Mouse (Mus musculus) heart, postnatal 0 days (tissue): ENCODE results near the gene Hoxa5. TPM values are rescaled to one million over a fixed set of nuclear protein-coding genes. Genes with fewer than 3 reads are reported as not detected.

Source experiments
- ATAC-seq: fragments of 200-750 bp; cut with Nextera tagmentation; 2 replicates; pipeline ENCODE4 v1.8.0; 2017; ENCODE audit warnings: low read depth, moderate number of reproducible peaks, moderate library complexity; ENCODE audit not compliant: insufficient read depth
- DNase-seq: peaks from one replicate; pipeline ENCODE4 v3.0.0-alpha.2; 2016; ENCODE audit warnings: low spot score
- H3K27ac ChIP-seq: fragments of 300-500 bp; sonication (generic); 2 replicates; pipeline ENCODE4 v1.5.1; 2014; ENCODE audit warnings: low read depth, mild to moderate bottlenecking
- H3K27me3 ChIP-seq: fragments of 300-500 bp; sonication (generic); 2 replicates; pipeline ENCODE4 v1.6.1; 2014; ENCODE audit warnings: low read length, mixed read lengths; ENCODE audit not compliant: control insufficient read depth, insufficient read depth
- H3K36me3 ChIP-seq: fragments of 300-500 bp; sonication (generic); replicated peaks from 2 replicates; pipeline ENCODE4 v1.6.1; 2014; ENCODE audit warnings: low read length, mixed read lengths; ENCODE audit not compliant: control insufficient read depth, insufficient read depth
- H3K4me1 ChIP-seq: fragments of 300-500 bp; sonication (generic); 2 replicates; pipeline ENCODE4 v1.6.1; 2014; ENCODE audit warnings: antibody characterized with exemption; ENCODE audit not compliant: control insufficient read depth, insufficient read depth
- H3K4me2 ChIP-seq: fragments of 300-500 bp; sonication (generic); 2 replicates; pipeline ENCODE4 v1.6.1; 2014; ENCODE audit warnings: low read depth, mild to moderate bottlenecking, low read length, moderate library complexity
- H3K4me3 ChIP-seq: fragments of 300-500 bp; sonication (generic); 2 replicates; pipeline ENCODE4 v1.5.1; 2014; ENCODE audit warnings: low read depth, low read length
- H3K9ac ChIP-seq: fragments of 300-500 bp; sonication (generic); replicated peaks from 2 replicates; pipeline ENCODE4 v1.6.1; 2014; ENCODE audit warnings: low read depth, low read length, mixed read lengths
- H3K9me3 ChIP-seq: fragments of 300-500 bp; sonication (generic); replicated peaks from 2 replicates; pipeline ENCODE4 v1.6.1; 2016; ENCODE audit warnings: low read length; ENCODE audit not compliant: control insufficient read depth
- CTCF ChIP-seq: IDR thresholded peaks from 2 replicates; pipeline ENCODE4 v1.5.1; 2016; ENCODE audit warnings: antibody characterized with exemption, control low read depth, low read depth
- EP300 ChIP-seq: IDR thresholded peaks from 2 replicates; pipeline ENCODE4 v1.6.1; 2016; ENCODE audit warnings: antibody characterized with exemption, low read depth
- WGBS: fragments of 180-500 bp; shearing (Covaris S2); extraction: QIAGEN DNeasy Blood & Tissue Kit; methylation state at CpG from one replicate; pipeline ENCODE4 v1.1.7; 2014; 5-methylcytosine and 5-hydroxymethylcytosine counted together
- polyA plus RNA-seq: library from polyadenylated mRNA; unstranded; fragments of >200 nt; fragmentation: Nextera tagmentation; extraction: Ambion mirVana; gene quantifications from 2 replicates; pipeline ENCODE4 v1.2.1, GENCODE M21; 2015
- total RNA-seq: library from RNA; depleted of rRNA; stranded (reverse); fragments of >200 nt; gene quantifications from 2 replicates; pipeline ENCODE4 v1.2.3, GENCODE M21; 2014; ENCODE audit warnings: low replicate concordance

The Hoxa5 gene
- total and polyA plus RNA-seq, 2 experiments from 2014 or later = 0.36 to 3.5 TPM

DNA sequence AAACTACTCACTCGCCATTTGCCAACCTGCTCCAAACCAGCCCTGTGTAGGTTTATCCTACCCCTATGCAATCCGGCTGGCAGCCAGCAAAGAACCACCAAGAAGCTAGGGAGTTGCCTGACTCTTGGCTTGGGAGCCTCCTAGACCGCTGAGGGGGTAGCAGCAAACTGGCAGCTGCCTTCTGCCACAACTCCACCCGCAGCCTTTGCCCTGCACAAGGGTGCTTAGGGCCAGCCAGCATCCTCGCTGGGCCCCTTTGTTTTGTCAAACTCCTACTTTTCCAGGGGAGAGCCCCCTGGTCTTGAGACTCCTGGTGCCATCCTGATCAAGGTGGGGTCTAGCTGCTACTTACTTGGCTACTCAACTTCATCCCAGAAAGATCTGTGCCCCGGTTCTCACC, 19.7 kb downstream of the Hoxa5 start:
- 6% methylated on average over 6 of the region's 6 CpGs for WGBS
- H3K4me3 ChIP-seq = no peak overlapping the region
- DNase-seq = no peak
- no peak overlapping the region for H3K9ac ChIP-seq
- no peaks in the 10 kb centered on the region for H3K4me1 ChIP-seq
- H3K4me2 ChIP-seq = no peak overlapping the region
- no peaks in the 10 kb centered on the region for H3K36me3 ChIP-seq
- H3K27ac ChIP-seq = no peak overlapping the region
- H3K27me3 ChIP-seq = peaks cover 100% of the 10 kb centered on the region
- no peaks in the 10 kb centered on the region for H3K9me3 ChIP-seq
- ATAC-seq = no peak
- TF ChIP-seq EP300 = no peak
- TF ChIP-seq CTCF = no peak

DNA sequence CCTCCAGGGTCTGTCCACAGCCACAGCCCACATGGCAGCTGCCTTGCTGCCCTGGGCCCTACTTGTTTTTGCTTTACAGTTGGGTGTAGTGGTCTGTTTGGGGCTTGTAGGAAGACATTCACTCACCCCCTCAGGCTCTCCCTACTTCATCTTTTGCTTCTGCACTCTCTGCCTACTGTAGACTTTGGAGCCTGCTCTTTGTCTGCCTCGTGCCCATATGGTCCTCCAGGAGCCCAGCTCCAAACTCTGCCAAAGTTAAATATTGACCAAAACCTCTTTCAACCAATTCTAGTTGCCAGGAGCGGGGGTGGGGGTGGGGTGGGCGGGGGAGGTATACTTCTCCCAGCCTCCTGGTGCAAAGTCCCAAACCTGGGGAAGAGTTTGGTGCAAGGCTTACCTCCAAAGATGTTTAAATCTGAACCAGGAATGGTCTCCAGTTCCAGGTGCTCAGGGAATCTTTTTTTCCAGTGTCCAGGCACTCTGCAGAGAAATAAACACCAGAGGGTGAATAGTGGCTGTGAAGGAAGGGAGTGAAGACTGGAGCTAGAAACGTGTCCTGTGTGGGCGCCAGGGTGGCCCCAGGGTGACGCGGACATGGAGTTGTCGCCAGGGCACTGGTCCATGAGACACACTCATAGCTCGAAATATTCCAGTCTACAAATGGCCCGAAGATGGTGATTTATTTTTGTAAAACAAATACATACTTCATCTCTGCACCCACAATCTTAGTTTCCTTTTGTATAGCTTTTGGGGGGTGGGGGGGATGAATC, 20.9 kb downstream of the Hoxa5 start:
- H3K27ac ChIP-seq = no peak overlapping the region
- DNase-seq = no peak
- H3K36me3 ChIP-seq = no peaks in the 10 kb centered on the region
- H3K27me3 ChIP-seq = peaks cover 100% of the 10 kb centered on the region
- no peaks in the 10 kb centered on the region for H3K9me3 ChIP-seq
- H3K4me3 ChIP-seq = no peak overlapping the region
- H3K4me1 ChIP-seq = no peaks in the 10 kb centered on the region
- 18% methylated on average over 10 of the region's 10 CpGs for WGBS
- H3K9ac ChIP-seq = no peak overlapping the region
- ATAC-seq = no peak
- TF ChIP-seq CTCF = no peak
- no peak for TF ChIP-seq EP300
- no peak overlapping the region for H3K4me2 ChIP-seq

- no peak overlapping the region for H3K4me3 ChIP-seq
- 19% methylated on average over 1 of the region's 1 CpGs for WGBS
- H3K27ac ChIP-seq = no peak overlapping the region
- peaks cover 100% of the 10 kb centered on the region for H3K27me3 ChIP-seq
- no peak overlapping the region for H3K9ac ChIP-seq
- H3K4me2 ChIP-seq = no peak overlapping the region
- ATAC-seq = no peak
- DNase-seq = no peak
- no peaks in the 10 kb centered on the region for H3K9me3 ChIP-seq
- TF ChIP-seq CTCF = no peak
- no peak for TF ChIP-seq EP300
- no peaks in the 10 kb centered on the region for H3K4me1 ChIP-seq
- H3K36me3 ChIP-seq = no peaks in the 10 kb centered on the region
Measured at GRCm38 (mm10) chr6:52182793-52183192, 21.6 kb downstream of the Hoxa5 start.

DNA sequence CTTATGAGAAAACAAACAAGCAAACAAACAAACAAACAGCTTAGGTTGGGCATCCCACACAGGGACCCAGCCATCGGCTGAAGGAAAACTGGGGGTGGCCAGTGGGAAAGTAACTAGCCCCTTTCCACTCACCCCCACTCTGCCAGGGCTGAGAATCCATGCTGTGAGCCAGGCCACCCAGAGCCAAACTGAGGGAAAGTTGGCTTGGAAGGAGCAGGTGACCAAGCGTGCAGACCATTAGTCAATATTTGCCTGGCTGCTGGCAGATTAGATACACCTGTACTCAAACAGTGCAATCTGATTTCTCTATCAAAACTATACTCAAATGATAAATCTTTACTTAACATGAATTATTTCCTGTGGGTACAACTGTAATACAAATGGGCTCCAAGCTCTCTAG, 22.4 kb downstream of the Hoxa5 start:
- Histone ChIP-seq H3K27me3 (peaks cover 99% of the 10 kb centered on the region), H3K27ac (no peak overlapping the region), H3K9me3 (no peaks in the 10 kb centered on the region), H3K4me3 (no peak overlapping the region), H3K36me3 (no peaks in the 10 kb centered on the region), H3K4me1 (no peaks in the 10 kb centered on the region), H3K4me2 (no peak overlapping the region), H3K9ac (no peak overlapping the region)
- 29% methylated on average over 2 of the region's 2 CpGs for WGBS
- no peak for DNase-seq
- TF ChIP-seq CTCF = no peak
- no peak for TF ChIP-seq EP300
- ATAC-seq = no peak

- no peak for DNase-seq
- 23% methylated on average over 3 of the region's 3 CpGs for WGBS
- no peaks in the 10 kb centered on the region for H3K9me3 ChIP-seq
- H3K27me3 ChIP-seq = peaks cover 99% of the 10 kb centered on the region
- H3K4me2 ChIP-seq = no peak overlapping the region
- no peak overlapping the region for H3K27ac ChIP-seq
- no peak for ATAC-seq
- H3K4me1 ChIP-seq = no peaks in the 10 kb centered on the region
- H3K9ac ChIP-seq = no peak overlapping the region
- H3K36me3 ChIP-seq = no peaks in the 10 kb centered on the region
- no peak overlapping the region for H3K4me3 ChIP-seq
- no peak for TF ChIP-seq EP300
- no peak for TF ChIP-seq CTCF
Measured at GRCm38 (mm10) chr6:52180726-52181125, 23.7 kb downstream of the Hoxa5 start.
